12 mouse cellular contexts compared by ENCODE assay signal in the genomic region with DNA sequence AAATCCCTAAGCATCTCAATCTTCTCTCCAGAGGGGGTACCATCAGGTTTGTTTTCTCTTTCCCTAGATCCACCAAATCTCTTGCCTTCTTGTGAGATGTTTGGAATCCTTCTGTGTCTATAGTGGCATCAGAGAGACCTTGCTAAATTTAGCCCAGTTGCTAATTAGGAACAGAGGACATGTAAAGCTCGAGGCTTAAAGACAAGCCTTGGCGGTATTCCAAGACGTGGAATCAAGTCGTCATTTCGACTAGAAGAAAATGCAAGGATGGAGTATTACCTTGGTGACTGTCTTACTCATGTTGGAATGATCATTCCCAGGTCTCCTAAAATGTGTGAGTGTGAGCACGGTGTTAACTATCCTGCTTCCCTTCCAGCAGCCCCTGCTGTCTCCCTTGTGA.
DNase-seq lines count a peak whose midpoint lies in the region; ATAC-seq and TF ChIP-seq lines count a peak whose summit lies in the region.
"Had no signal": no experiment of that assay in that cellular context is flagged by ENCODE, and none has a peak within 500 bp of the region (broad histone marks: within the 10 kb centered on the region; RNA-seq: fewer than 3 reads in every experiment).

No protein-coding gene starts in this region.

- no peaks in the 10 kb centered on the region for H3K27me3 ChIP-seq in cerebellum, adult 2 months (ENCODE audit: control insufficient read depth, insufficient read depth, low read length)
- H3K27me3 ChIP-seq in heart, embryonic 16.5 days (ENCODE audit: control insufficient read depth, insufficient read depth, low read length) = no peaks in the 10 kb centered on the region
- H3K27me3 ChIP-seq in lung, postnatal 0 days (replicated peaks; ENCODE audit: insufficient read depth, low read length) = no peaks in the 10 kb centered on the region
- H3K27me3 ChIP-seq in forebrain, embryonic 14.5 days (replicated peaks; ENCODE audit: control insufficient read depth, insufficient read depth, low read length) = no peaks in the 10 kb centered on the region
- H3K27me3 ChIP-seq in thymus, adult 2 months (ENCODE audit: control insufficient read depth, insufficient read depth, low read length) = no peaks in the 10 kb centered on the region
- H3K27me3 ChIP-seq: intestine, embryonic 15.5 days had no signal

- peak overlapping the region; percentile 37; the same call in 1 of the 2 replicates for H3K4me2 ChIP-seq in heart, embryonic 16.5 days (ENCODE audit: low read depth, low read length)
- no peak overlapping the region for H3K4me2 ChIP-seq in lung, postnatal 0 days (replicated peaks; ENCODE audit: low read depth, low read length)
- no peak overlapping the region for H3K4me2 ChIP-seq in forebrain, embryonic 14.5 days (ENCODE audit: low read length)
- H3K4me2 ChIP-seq: intestine, embryonic 15.5 days had no signal

- no peaks in the 10 kb centered on the region for H3K36me3 ChIP-seq in heart, embryonic 16.5 days (ENCODE audit: control insufficient read depth, insufficient read depth)
- no peaks in the 10 kb centered on the region for H3K36me3 ChIP-seq in lung, postnatal 0 days (ENCODE audit: insufficient read depth, low read length)
- no peaks in the 10 kb centered on the region for H3K36me3 ChIP-seq in forebrain, embryonic 14.5 days (ENCODE audit: control insufficient read depth, insufficient read depth, low read length)
- H3K36me3 ChIP-seq in thymus, adult 2 months (ENCODE audit: control insufficient read depth, insufficient read depth, low read length) = no peaks in the 10 kb centered on the region
- H3K36me3 ChIP-seq: intestine, embryonic 15.5 days had no signal

- H3K9ac ChIP-seq in heart, embryonic 16.5 days (ENCODE audit: low read length) = no peak overlapping the region
- H3K9ac ChIP-seq in lung, postnatal 0 days (replicated peaks; ENCODE audit: low read depth) = no peak overlapping the region
- no peak overlapping the region for H3K9ac ChIP-seq in forebrain, embryonic 14.5 days (ENCODE audit: low read length)
- H3K9ac ChIP-seq: intestine, embryonic 15.5 days had no signal

- TF ChIP-seq POLR2A in cerebellum, adult 2 months (IDR thresholded peaks at IDR 0.05; ENCODE audit: borderline replicate concordance, insufficient read depth, low read length) = no peak
- no peak for TF ChIP-seq POLR2A in thymus, adult 2 months (IDR thresholded peaks at IDR 0.05; ENCODE audit: control insufficient read depth, extremely low read depth, insufficient read depth, low read length, poor library complexity)

- WGBS in cerebellum, adult 2 months = 40% methylated on average over 6 of the region's 6 CpGs
- WGBS in heart, embryonic 16.5 days = 31% methylated on average over 6 of the region's 6 CpGs
- 47% methylated on average over 6 of the region's 6 CpGs for WGBS in lung, postnatal 0 days
- WGBS in forebrain, embryonic 14.5 days = 33% methylated on average over 6 of the region's 6 CpGs
- WGBS in thymus, adult 2 months = 78% methylated on average over 6 of the region's 6 CpGs

- H3K9me3 ChIP-seq in heart, embryonic 16.5 days (replicated peaks; ENCODE audit: control insufficient read depth, low read length) = no peaks in the 10 kb centered on the region
- H3K9me3 ChIP-seq in lung, postnatal 0 days (ENCODE audit: low read length) = no peaks in the 10 kb centered on the region
- no peaks in the 10 kb centered on the region for H3K9me3 ChIP-seq in forebrain, embryonic 14.5 days (replicated peaks; ENCODE audit: control insufficient read depth, low read length)
- H3K9me3 ChIP-seq: intestine, embryonic 15.5 days had no signal

- TF ChIP-seq EP300 in lung, postnatal 0 days (IDR thresholded peaks at IDR 0.05) = no peak

- H3K4me3 ChIP-seq in cerebellum, adult 2 months (replicated peaks; ENCODE audit: insufficient read depth, low read depth, low read length) = no peak overlapping the region
- H3K4me3 ChIP-seq in heart, embryonic 16.5 days (ENCODE audit: low read length) = no peak overlapping the region
- H3K4me3 ChIP-seq in lung, postnatal 0 days (ENCODE audit: low read depth, low read length) = no peak overlapping the region
- no peak overlapping the region for H3K4me3 ChIP-seq in forebrain, embryonic 14.5 days (ENCODE audit: low read depth, low read length)
- H3K4me3 ChIP-seq in thymus, adult 2 months (ENCODE audit: control insufficient read depth, insufficient read depth, low read length) = no peak overlapping the region
- H3K4me3 ChIP-seq: intestine, embryonic 15.5 days had no signal

- TF ChIP-seq CTCF in cerebellum, adult 2 months (IDR thresholded peaks at IDR 0.05; ENCODE audit: borderline replicate concordance, insufficient read depth, low read depth, low read length) = no peak
- no peak for TF ChIP-seq CTCF in lung, postnatal 0 days (IDR thresholded peaks at IDR 0.05)
- no peak for TF ChIP-seq CTCF in thymus, adult 2 months (IDR thresholded peaks at IDR 0.05; ENCODE audit: borderline replicate concordance, control insufficient read depth, extremely low read depth, insufficient read depth, low read length, poor library complexity)

- peaks cover 4% of the 10 kb centered on the region; the same call in 1 of the 2 replicates for H3K4me1 ChIP-seq in cerebellum, adult 2 months (ENCODE audit: control insufficient read depth, insufficient read depth, low read length)
- H3K4me1 ChIP-seq in heart, embryonic 16.5 days (ENCODE audit: control insufficient read depth, insufficient read depth, low read length) = peaks cover 18% of the 10 kb centered on the region
- H3K4me1 ChIP-seq in lung, postnatal 0 days (ENCODE audit: insufficient read depth, low read depth, low read length) = no peaks in the 10 kb centered on the region
- peaks cover 15% of the 10 kb centered on the region for H3K4me1 ChIP-seq in forebrain, embryonic 14.5 days (ENCODE audit: control insufficient read depth, insufficient read depth, low read length)
- no peaks in the 10 kb centered on the region for H3K4me1 ChIP-seq in thymus, adult 2 months (replicated peaks; ENCODE audit: control insufficient read depth, insufficient read depth, low read length)
- H3K4me1 ChIP-seq: intestine, embryonic 15.5 days had no signal

- peak overlapping the region; percentile 53; the same call in 1 of the 2 replicates for H3K27ac ChIP-seq in cerebellum, adult 2 months (ENCODE audit: insufficient read depth, low read length)
- peak overlapping the region; percentile 0; the same call in 1 of the 2 replicates for H3K27ac ChIP-seq in heart, embryonic 16.5 days (ENCODE audit: low read length)
- no peak overlapping the region for H3K27ac ChIP-seq in lung, postnatal 0 days (ENCODE audit: low read length)
- peak overlapping the region; percentile 83 for H3K27ac ChIP-seq in forebrain, embryonic 14.5 days (ENCODE audit: low read depth, low read length)
- no peak overlapping the region for H3K27ac ChIP-seq in thymus, adult 2 months (ENCODE audit: control insufficient read depth, insufficient read depth, low read length)
- H3K27ac ChIP-seq: intestine, embryonic 15.5 days had no signal

- DNase-seq in cerebellum, adult 2 months = peak in 1 of 2 experiments; percentile 19
- DNase-seq in cerebellum, postnatal 25 days = no peak
- DNase-seq in heart, adult 9 months (ENCODE audit: low spot score in 2 of 2) = no peak
- DNase-seq in lung, postnatal 0 days (ENCODE audit: low spot score) = peak; percentile 24
- no peak for DNase-seq in lung, postnatal 36 days
- DNase-seq in forebrain, embryonic 14.5 days (ENCODE audit: low spot score) = peak; percentile 61
- DNase-seq in thymus, adult 2 months = no peak
- DNase-seq: adrenal gland, postnatal 25 days; kidney, postnatal 14 days; lung, postnatal 4 days had no signal

- ATAC-seq in heart, embryonic 16.5 days (replicated peaks; ENCODE audit: extremely low read depth, insufficient read depth, low FRiP score) = no peak
- ATAC-seq in lung, postnatal 0 days = no peak
- no peak; the same call in 1 of the 2 replicates for ATAC-seq in forebrain, embryonic 14.5 days
- ATAC-seq: intestine, embryonic 15.5 days had no signal

Comparison
In these comparisons a context has a peak if more than half of its experiments do, and no peak if none do; other contexts are left out.
1. DNase-seq: peak in lung, postnatal 0 days (single experiment) and forebrain, embryonic 14.5 days (single experiment); none in cerebellum, postnatal 25 days (0 of 2), heart, adult 9 months (0 of 2), lung, postnatal 36 days (single experiment) and thymus, adult 2 months (single experiment).
2. H3K27ac ChIP-seq: peak in cerebellum, adult 2 months (single experiment), heart, embryonic 16.5 days (single experiment) and forebrain, embryonic 14.5 days (single experiment); none in lung, postnatal 0 days (single experiment) and thymus, adult 2 months (single experiment).